Mouse (Mus musculus) heart, embryonic 11.5 days (tissue): ENCODE results near the gene Cckbr. TPM values are rescaled to one million over a fixed set of nuclear protein-coding genes. Genes with fewer than 3 reads are reported as not detected.
"Not testable (repeated sequence)": the region's sequence is repeated elsewhere in the genome, so short reads cannot be mapped to it uniquely, and the experiment has no call there.

Experiments used
- ATAC-seq: fragments of 200-750 bp; cut with Nextera tagmentation; replicated peaks from 2 replicates; pipeline ENCODE4 v1.8.0; 2017; ENCODE audit warnings: moderate library complexity; ENCODE audit not compliant: insufficient number of reproducible peaks, low FRiP score, low TSS enrichment
- H3K27ac ChIP-seq: fragments of 300-500 bp; sonication (generic); 2 replicates; pipeline ENCODE4 v1.5.1; 2014; ENCODE audit warnings: mild to moderate bottlenecking, low read depth, low read length
- H3K27me3 ChIP-seq: fragments of 300-500 bp; sonication (generic); 2 replicates; pipeline ENCODE4 v1.6.1; 2014; ENCODE audit warnings: mild to moderate bottlenecking, low read length, mixed read lengths; ENCODE audit not compliant: control insufficient read depth, insufficient read depth
- H3K36me3 ChIP-seq: fragments of 300-500 bp; sonication (generic); 2 replicates; pipeline ENCODE4 v1.6.1; 2014; ENCODE audit warnings: mild to moderate bottlenecking, low read length, moderate library complexity, mixed read lengths; ENCODE audit not compliant: control insufficient read depth, insufficient read depth
- H3K4me1 ChIP-seq: fragments of 300-500 bp; sonication (generic); 2 replicates; pipeline ENCODE4 v1.6.1; 2014; ENCODE audit warnings: low read length; ENCODE audit not compliant: control insufficient read depth, insufficient read depth
- H3K4me2 ChIP-seq: fragments of 300-500 bp; sonication (generic); 2 replicates; pipeline ENCODE4 v1.6.1; 2014; ENCODE audit warnings: mild to moderate bottlenecking, moderate library complexity
- H3K4me3 ChIP-seq: fragments of 300-500 bp; sonication (generic); 2 replicates; pipeline ENCODE4 v1.5.1; 2014; ENCODE audit warnings: low read depth, low read length
- H3K9ac ChIP-seq: fragments of 300-500 bp; sonication (generic); 2 replicates; pipeline ENCODE4 v1.6.1; 2014; ENCODE audit warnings: mild to moderate bottlenecking, low read depth, low read length, moderate library complexity
- H3K9me3 ChIP-seq: fragments of 300-500 bp; sonication (generic); replicated peaks from 2 replicates; pipeline ENCODE4 v1.6.1; 2016; ENCODE audit warnings: low read length; ENCODE audit not compliant: control insufficient read depth
- WGBS: fragments of 180-500 bp; shearing (Covaris S2); extraction: QIAGEN DNeasy Blood & Tissue Kit; methylation state at CpG from one replicate; pipeline ENCODE4 v1.1.7; 2014; ENCODE audit not compliant: insufficient replicate concordance; 5-methylcytosine and 5-hydroxymethylcytosine counted together
- polyA plus RNA-seq: library from polyadenylated mRNA; unstranded; fragments of >200 nt; fragmentation: Nextera tagmentation; extraction: Ambion mirVana; gene quantifications from 2 replicates; pipeline ENCODE4 v1.2.1, GENCODE M21; 2014

Cckbr gene
- polyA plus RNA-seq, 1 experiment from 2014 or later = 0.16 TPM

DNA sequence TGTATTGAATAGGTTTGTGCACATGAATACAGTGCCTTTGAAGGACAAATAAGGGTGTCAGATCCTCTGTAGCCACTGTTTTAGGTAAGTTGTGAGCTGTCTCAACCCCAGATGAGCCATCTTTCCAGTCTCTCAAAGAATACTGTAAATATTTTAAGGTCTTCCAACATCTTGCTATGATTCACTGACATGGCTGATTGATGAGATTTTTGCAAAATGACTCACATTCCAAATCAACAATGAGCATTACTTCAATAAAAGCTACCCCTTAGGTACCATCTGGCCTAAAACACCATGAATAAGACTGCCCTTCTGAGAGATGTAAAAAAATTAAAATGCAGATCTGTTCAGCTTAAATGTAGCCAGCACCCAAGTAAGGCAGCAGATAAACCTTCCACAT lies 33.0 kb downstream of the Cckbr start:
- no peaks in the 10 kb centered on the region for H3K36me3 ChIP-seq
- ATAC-seq = no peak
- no peaks in the 10 kb centered on the region for H3K9me3 ChIP-seq
- no peaks in the 10 kb centered on the region for H3K27me3 ChIP-seq
- no peak overlapping the region for H3K27ac ChIP-seq
- no peaks in the 10 kb centered on the region for H3K4me1 ChIP-seq
- H3K9ac ChIP-seq = no peak overlapping the region
- no peak overlapping the region for H3K4me3 ChIP-seq
- H3K4me2 ChIP-seq = no peak overlapping the region

DNA sequence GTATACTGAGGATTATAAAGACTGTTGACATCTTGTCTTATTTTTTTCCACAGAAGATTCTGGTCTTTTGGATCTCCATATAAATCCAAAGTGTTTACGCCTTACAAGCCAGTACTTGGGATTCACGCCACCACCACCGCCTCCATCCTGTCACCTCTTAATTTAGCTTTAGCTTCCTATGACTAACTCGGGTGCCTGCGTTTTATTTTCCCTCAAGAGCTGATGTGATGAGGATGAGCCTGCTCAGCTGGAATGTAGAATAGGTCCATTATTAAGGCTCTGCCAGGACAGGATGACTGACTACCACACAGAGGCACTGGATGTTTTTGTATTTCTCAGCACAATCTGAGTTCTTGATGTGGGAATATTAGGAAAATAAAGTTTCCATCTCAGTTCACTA lies 40.0 kb downstream of the Cckbr start:
- not testable (repeated sequence) for H3K36me3 ChIP-seq, H3K9me3 ChIP-seq, ATAC-seq, H3K4me1 ChIP-seq, H3K9ac ChIP-seq, H3K4me3 ChIP-seq, H3K4me2 ChIP-seq, H3K27ac ChIP-seq, H3K27me3 ChIP-seq
- 76% methylated on average over 5 of the region's 5 CpGs for WGBS

DNA sequence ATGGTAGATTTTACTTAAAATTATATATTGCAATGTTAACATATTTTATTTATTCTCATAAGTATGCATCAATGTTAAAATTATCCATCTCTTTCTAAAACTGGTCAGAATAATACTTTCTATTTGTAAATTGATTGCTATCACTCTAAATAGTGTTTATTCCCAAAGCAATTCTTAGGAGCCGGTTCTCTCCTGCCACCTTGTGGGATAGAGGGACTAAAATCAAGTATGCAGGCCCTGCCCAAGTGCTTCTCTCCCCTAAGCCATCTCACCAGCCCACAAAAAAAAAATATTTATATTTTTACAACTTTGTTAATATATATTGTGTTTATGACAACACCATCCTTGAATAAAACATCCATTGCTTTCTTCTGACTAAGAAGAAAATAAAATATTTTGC lies 47.1 kb downstream of the Cckbr start:
- Histone ChIP-seq H3K27ac (no peak overlapping the region), H3K36me3 (no peaks in the 10 kb centered on the region), H3K9me3 (no peaks in the 10 kb centered on the region), H3K4me1 (no peaks in the 10 kb centered on the region), H3K4me3 (no peak overlapping the region), H3K4me2 (no peak overlapping the region), H3K27me3 (no peaks in the 10 kb centered on the region), H3K9ac (no peak overlapping the region)
- no peak for ATAC-seq
- WGBS = 48% methylated on average over 1 of the region's 1 CpGs

DNA sequence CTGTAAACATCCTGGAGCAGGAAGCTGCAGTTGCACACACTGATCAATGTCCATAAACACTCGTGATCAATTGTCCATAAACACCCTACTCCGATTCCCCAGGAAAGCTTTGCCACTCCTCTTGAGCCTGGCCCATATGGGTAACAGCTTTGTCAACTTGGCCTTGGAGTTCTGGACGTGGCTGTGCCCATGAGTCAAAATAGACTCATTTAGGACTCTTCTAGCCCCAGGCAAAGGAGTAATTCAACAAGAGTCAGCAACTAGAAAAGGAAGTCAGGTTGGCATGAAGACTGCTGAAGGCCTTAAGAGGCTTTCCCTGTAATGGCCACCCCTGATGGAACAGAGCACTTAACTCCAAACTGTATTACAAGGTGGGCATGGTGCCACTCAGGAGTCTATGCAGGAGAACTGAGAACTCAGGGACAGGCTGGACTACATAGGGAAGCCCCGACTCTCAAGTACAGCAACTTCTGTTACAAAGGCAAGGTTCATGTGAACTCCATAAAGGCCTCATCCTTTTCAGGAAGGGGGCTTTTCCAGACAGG lies 49.3 kb downstream of the Cckbr start:
- Histone ChIP-seq H3K9ac (no peak overlapping the region), H3K4me2 (no peak overlapping the region), H3K9me3 (no peaks in the 10 kb centered on the region), H3K4me1 (no peaks in the 10 kb centered on the region), H3K36me3 (no peaks in the 10 kb centered on the region), H3K27ac (no peak overlapping the region), H3K4me3 (no peak overlapping the region), H3K27me3 (no peaks in the 10 kb centered on the region)
- no peak for ATAC-seq
- WGBS = 70% methylated on average over 4 of the region's 4 CpGs

DNA sequence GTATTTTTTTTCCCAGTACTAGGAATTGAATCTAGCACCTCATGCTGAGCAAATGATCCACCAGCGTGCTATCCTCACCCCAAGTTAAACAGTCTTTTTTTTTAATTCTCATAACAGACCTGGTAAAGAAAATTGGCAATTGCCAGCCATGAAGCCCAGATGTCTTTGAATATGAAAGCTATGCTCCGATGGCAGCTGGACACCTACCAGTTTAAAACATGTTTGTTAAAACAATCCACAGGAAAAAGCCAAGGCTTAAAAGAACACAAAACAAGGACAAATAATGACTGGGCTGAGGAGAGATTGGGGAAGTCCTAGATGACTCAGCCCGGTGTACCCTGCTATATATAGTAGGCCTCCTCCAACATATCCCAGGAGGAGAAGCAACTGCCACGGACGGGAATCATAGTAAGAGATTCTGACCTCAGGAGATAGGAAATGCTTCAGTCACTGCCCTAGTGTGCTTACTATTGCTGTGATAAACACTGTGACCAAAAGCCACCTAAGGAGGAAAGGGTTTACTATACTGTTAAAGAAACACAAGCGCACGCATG lies 49.9 kb downstream of the Cckbr start:
- H3K36me3 ChIP-seq = no peaks in the 10 kb centered on the region
- H3K27ac ChIP-seq = 0 out of 2 replicates have a peak overlapping the region, but pooled peaks have one; percentile 22
- no peak overlapping the region for H3K9ac ChIP-seq
- ATAC-seq = no peak
- H3K9me3 ChIP-seq = no peaks in the 10 kb centered on the region
- H3K4me2 ChIP-seq = no peak overlapping the region
- H3K4me1 ChIP-seq = peaks cover 5% of the 10 kb centered on the region; the same call in 1 of the 2 replicates
- no peak overlapping the region for H3K4me3 ChIP-seq
- 53% methylated on average over 7 of the region's 7 CpGs for WGBS
- H3K27me3 ChIP-seq = no peaks in the 10 kb centered on the region

DNA sequence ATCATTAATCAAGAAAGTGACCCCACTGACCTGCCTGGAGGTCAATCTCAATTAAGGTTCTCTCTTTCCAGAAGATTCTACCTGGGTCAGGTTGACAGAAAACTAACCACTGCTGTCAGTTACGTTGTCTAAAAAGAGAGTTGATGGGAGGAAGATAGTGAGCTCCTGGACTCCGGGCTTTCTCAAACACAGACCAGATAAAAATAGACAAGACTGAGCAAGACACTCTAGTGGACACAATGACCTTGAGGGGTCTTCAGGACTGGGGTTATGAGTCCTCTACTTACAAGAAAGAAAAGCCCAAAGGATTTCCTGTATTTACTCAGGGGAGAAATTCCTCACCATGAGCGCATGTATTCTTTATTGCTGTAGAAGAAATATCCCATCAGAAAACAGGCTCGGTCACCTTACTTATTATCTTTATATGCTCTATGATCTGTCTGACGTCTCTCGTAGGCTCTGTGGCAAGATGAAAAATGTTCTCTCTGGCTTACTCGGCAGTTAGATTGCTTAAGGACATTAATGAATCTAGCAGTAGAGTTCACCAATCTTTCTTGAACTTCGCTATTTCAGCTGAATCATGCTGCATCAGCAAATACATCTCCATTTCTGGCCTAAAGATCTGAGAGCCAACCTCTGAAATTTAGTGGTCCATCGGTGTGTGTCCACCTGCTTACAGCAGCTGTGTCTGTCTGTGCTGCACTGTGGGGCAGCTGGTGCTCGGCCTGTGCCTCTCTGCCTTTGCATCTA lies 51.3 kb downstream of the Cckbr start:
- Histone ChIP-seq H3K9ac (no peak overlapping the region), H3K36me3 (no peaks in the 10 kb centered on the region), H3K4me3 (no peak overlapping the region), H3K9me3 (no peaks in the 10 kb centered on the region), H3K27ac (no peak overlapping the region), H3K4me2 (no peak overlapping the region), H3K4me1 (peaks cover 13% of the 10 kb centered on the region; the same call in 1 of the 2 replicates), H3K27me3 (no peaks in the 10 kb centered on the region)
- no peak for ATAC-seq
- 74% methylated on average over 10 of the region's 10 CpGs for WGBS

DNA sequence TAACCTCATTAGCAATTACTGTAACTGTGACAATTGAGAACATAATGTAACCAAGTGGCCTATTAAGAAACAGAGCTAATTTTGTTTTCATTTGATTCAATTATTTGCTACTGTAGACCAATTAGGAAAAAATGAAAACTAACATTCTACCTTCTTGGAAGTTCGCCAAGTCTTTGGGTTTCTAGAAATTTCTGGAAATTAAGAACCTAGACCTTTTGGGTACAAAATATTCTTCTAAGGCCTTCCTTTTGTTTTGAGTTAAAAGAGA lies 51.8 kb downstream of the Cckbr start:
- no peak overlapping the region for H3K27ac ChIP-seq
- no peaks in the 10 kb centered on the region for H3K27me3 ChIP-seq
- H3K9me3 ChIP-seq = no peaks in the 10 kb centered on the region
- no peak overlapping the region for H3K4me2 ChIP-seq
- peaks cover 13% of the 10 kb centered on the region; the same call in 1 of the 2 replicates for H3K4me1 ChIP-seq
- H3K4me3 ChIP-seq = no peak overlapping the region
- H3K36me3 ChIP-seq = no peaks in the 10 kb centered on the region
- WGBS = 88% methylated on average over 1 of the region's 1 CpGs
- no peak for ATAC-seq
- H3K9ac ChIP-seq = no peak overlapping the region

DNA sequence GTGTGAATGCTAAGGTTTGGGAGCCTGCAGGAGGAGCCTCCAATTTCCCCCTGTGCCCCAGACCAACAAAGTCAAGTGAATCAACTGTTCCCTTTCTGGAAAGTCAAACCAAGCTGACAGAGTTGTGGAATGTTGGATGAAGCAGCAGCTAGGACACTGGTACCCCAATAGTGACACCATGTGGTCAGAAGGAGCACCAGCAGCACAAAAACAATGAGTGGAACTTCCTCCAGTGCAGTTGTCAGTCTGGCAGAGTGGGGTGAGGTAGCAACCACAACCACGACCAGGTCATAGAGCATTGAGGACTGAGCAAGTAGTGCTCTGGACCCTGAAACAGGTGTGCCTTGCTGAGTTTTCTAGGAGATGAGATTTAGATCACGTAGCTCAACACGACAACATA lies 52.3 kb downstream of the Cckbr start:
- Histone ChIP-seq H3K36me3 (no peaks in the 10 kb centered on the region), H3K27me3 (no peaks in the 10 kb centered on the region), H3K4me1 (peaks cover 17% of the 10 kb centered on the region), H3K27ac (no peak overlapping the region), H3K4me2 (no peak overlapping the region), H3K9me3 (no peaks in the 10 kb centered on the region), H3K4me3 (no peak overlapping the region), H3K9ac (no peak overlapping the region)
- WGBS = 61% methylated on average over 3 of the region's 3 CpGs
- no peak; the same call in 1 of the 2 replicates for ATAC-seq

DNA sequence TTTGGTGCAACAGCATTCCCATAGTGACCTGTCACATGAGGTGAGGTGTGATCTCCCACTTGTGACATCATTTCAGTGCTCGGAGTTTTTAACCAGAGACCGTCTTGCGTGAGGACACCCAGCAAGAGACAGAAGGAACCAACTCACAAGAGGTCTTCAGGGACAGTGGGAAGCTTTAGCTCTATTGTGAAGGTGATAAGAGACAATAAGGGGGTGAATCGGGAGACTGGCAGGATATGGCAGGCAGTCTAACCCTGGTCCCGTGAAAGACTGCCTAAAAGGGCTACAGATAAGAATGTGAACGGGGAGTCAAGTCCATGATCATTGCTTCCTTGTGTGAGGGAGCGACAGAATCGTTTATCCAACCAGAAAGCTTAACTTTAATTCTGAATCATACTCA lies 52.8 kb downstream of the Cckbr start:
- 58% methylated on average over 8 of the region's 8 CpGs for WGBS

More for the DNA sequence above, 52.8 kb downstream of the Cckbr start:
- no peak overlapping the region for H3K4me3 ChIP-seq
- H3K27me3 ChIP-seq = no peaks in the 10 kb centered on the region
- H3K36me3 ChIP-seq = no peaks in the 10 kb centered on the region
- H3K4me1 ChIP-seq = peaks cover 17% of the 10 kb centered on the region
- no peak overlapping the region for H3K9ac ChIP-seq
- H3K27ac ChIP-seq = no peak overlapping the region
- H3K9me3 ChIP-seq = no peaks in the 10 kb centered on the region
- no peak for ATAC-seq
- H3K4me2 ChIP-seq = no peak overlapping the region
